Mouse (Mus musculus) B cell, adult 2 months (primary cell): ENCODE results near the gene Bex3.
"Not testable (repeated sequence)": the region's sequence is repeated elsewhere in the genome, so short reads cannot be mapped to it uniquely, and the experiment has no call there.

Source experiments
- DNase-seq, 2 experiments: peaks; one replicate each; pipeline ENCODE4 v3.0.0; 2022

The Bex3 gene

DNA sequence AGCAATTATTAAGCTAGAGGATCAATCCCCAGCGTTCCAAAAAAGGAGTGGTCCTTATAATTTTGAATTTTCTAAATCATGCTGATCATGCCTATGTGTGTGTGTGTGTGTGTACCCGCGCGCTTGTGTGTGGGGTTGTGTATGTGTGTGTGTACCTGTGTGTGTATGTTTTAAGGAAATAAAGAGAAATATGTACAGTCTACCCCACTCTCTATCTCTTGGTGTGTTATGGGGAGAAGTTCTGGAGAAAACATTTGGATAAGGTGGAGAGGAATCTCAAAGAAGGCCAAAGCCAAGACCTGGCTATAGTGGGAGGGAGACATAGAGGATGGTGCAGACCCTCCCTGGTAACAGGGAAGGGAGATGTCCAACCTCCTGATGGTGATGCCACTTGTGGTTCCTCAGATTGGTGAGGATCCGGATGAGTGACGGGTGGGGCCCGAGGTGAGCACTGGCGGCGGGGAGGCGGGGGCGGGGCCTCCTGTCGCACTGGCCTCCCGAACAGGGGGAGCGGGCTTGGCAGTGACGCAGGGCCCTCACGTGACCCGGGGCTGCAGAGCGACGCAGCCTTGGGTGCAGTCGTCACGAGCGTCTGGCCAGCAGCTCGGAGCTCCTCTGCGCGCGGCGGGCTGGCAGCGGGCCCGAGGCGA is at the start of gene Bex3:
TSS of gene Bex3 (plus strand) at position 511 of the 650 bp plus-strand sequence.
- peak; percentile 50 to 54 for DNase-seq

DNA sequence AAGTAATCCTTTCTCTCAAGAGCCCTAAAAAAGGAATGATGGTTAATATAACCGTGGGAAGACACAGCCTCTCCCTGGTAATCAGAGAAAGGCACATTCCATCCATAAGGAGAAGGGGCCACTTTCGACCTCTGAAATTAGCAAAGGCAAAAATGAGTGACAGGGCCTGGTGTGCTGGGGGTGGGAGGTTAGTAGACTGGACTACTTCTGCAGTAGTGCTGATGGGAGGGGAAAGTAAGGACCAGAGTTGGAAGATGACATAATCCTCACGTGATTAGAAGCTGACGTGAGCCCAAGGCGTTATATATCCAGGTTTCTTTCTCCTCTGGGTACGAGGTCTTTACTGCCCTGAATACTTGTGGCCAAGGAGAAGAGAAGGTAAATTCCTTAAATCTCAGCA is 46.3 kb upstream of the Bex3 start:
- DNase-seq, result no peak

DNA sequence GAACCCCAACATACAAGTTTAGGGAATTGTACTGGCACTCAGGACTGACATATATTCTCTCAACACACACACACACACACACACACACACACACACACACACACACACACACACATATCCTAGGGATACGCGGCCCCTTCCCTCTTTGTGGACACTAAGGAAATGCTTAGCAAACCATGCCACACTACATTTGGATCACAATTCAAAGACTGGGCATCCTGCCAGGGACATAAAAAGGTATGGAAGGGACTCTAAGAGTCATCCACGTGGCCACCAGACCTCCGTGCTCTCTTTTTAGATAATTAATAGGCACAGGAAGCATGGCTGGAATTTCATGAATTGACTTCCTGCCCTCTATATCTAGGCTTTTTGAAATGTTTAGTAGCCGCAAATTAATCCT is 42.3 kb upstream of the Bex3 start:
- no peak for DNase-seq

DNA sequence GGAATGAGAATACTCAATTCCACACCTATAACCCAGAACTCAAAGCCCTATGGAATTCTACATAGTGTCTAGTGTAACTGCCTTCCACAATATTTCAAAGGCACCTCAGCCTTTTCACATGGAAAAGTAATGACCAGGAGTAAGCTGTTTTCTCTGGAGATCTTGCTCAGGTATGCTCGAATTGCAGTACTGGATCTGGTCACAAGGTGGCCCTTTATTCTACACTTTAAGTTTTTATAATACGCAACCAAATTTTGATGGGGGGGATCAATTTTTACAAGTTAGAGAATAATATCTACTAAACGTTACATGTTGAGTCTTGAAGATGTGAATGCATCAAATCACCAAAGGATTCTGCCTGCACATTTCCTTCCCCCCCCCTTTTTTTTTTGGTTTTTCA is 31.9 kb upstream of the Bex3 start:
- peak; percentile 40 to 53 for DNase-seq

DNA sequence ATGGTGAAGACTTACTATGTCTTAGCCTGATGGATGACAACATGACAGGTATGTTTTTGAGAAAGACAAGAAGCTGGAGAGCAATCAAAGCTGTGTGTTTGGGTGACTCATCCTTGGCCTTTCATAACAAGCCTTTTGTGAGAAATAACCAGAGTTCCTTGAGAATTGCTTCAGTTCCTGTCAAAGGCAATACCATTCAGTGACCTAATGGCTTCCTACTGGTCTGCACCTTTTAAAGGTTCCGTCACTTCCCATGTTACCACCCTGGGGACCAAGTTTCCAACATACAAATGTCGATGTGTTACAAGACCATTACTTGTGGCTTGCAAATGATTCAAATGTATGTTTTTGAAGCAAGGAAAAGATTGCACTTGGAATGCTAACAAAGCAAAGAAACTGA is 26.9 kb upstream of the Bex3 start:
- DNase-seq, result no peak

GRCm38 (mm10) chrX:136244574-136245229 is 25.4 kb upstream of the Bex3 start, which contains the start of gene Tceal9:
TSS of gene Tceal9 (plus strand) at chrX:136245079.
- DNase-seq, result peak; percentile 68 to 69

- DNase-seq, result peak; percentile 12 to 22
These were observed 24.5 kb upstream of the Bex3 start for GRCm38 (mm10) chrX:136245521-136246071.

- no peak for DNase-seq
These were observed 21.2 kb upstream of the Bex3 start for GRCm38 (mm10) chrX:136248811-136249210.

DNA sequence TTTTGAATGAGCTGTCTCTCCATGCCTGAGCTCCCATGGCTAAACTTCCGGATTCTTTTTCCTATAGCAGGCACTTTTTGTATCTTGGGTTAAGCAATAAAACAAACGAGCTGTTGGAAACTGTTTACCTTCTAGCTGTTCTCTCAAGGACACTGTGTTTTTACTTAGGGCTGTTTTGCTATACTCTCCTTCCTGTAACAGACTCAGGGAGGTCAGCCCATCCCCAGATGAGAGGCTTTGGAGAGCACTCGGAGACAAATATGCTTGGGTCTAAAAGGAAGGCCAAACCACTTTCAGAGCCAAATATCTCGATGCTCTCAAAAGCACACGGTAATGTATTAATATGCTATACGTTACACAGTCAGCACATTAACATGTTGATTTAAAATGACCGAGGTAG is 20.4 kb upstream of the Bex3 start:
- no peak for DNase-seq

- DNase-seq, result no peak
These were observed 17.9 kb upstream of the Bex3 start for GRCm38 (mm10) chrX:136252023-136252729.

DNA sequence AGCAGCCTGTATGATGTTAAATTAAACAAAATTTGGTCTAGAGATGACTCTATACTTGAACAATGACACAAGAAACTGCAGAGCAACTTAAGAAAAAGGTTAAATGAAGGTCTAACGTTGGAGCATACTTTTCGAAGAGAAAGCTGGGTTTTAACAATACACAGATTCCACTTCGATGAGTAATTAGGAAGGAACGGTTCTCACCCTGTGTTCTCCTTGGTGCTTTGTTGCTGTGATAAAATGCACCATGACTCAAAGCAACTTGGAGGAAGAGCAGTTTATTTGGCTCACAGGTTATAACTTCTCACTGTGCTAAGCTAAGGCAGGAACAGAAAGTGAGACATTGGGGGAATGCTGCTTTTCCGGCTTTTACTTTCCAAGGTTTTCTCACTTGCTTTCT is 2.3 kb upstream of the Bex3 start:
- no peak for DNase-seq

DNA sequence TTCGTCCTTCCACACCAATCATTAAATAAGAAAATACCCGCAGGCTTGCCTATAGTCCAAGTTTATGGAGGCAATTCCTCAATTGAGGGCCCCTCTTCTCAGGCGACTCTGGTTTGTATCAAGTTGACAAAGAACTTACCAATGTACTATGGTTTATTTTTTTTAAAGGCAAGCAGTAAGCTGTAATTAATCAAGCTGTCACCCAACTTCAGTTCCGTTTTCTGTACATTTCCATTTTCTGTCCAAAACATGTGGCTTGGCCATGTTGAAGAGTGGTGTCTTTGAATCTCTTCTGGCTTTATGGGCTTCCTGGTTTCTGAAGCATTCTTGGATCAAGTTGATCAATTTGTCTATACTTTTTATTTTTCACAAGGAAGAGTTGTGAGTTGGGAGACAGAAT is 1.9 kb upstream of the Bex3 start:
- DNase-seq, result no peak

- DNase-seq, result not testable (repeated sequence)
These were observed 499 bp downstream of the Bex3 start for GRCm38 (mm10) chrX:136270393-136271111.

- DNase-seq, result no peak
These were observed 4.5 kb downstream of the Bex3 start for GRCm38 (mm10) chrX:136274542-136274941.

DNA sequence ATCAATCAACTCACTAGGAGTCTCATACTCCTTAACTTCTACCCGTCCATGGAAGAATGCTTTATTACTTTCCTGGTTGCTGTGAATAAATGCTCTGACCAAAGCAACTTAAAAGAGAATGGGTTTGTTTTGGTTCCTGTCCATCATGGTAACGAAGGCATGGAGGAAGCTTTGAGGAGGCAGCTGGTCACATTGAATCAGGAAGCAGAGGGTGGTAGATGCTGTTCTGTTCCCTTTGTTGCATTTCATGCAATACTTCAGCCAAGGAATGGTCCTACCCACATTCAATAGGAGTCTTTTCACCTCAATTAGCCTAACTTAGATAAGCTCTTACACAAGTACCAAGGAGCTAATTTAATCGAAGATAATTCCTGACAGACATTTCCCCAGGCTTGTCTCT is 5.3 kb downstream of the Bex3 start:
- DNase-seq, result no peak

DNA sequence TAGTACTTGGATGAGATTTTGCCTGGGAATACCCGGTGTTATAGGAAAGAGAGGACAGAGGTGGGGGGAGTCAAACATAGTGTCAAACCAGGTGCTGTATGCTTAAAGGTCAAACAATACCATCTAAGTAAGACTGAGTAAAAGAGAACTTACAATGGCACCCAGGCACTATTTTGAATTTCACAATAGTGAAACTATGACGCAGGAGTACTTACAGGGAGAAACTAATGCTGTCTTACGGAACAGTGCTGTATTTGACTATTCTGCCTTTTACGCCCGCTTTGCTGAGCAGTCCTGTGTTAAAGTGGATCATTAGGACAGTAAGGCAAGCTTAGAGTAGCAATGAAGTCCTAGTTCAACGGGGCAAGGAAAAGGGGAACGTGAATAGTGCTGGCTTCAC is 7.5 kb downstream of the Bex3 start:
- no peak for DNase-seq

DNA sequence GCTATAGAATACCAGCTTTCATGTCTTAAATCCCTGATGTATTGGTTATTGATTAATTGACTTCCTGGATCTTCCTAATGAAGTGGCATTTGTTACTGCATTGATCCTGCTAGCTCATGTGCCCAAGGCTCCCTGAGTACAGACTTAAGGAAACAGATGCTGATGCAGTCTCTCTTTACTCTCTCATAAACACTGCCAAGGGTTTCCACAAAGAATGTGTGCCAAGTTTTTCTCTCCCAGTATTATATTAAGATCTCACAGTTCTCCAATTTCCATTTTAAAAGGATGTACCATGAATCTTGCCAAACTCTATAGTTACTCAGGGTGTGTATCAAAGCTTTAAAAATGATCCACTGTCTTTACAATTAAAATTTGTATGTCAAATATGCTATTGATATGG is 8.3 kb downstream of the Bex3 start:
- DNase-seq, result no peak

DNA sequence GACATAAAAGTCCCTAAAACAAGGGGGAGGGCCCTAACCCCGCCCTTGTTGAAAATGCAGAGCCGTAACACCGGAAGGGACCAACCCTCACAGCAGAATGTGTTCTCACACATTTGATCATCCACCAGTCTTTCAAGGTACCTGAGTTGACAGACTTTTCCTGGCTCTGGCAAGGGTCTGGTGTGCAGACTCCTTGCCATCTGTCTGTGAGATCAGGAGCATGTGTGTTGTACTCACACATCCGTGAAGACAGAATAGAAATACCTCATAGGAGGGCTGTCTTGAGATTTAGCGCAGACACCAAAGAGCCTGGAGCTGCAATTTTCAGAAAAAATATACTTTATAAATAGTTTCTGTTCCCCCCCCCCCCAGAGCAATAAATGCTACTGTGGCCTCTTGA is 9.4 kb downstream of the Bex3 start:
- DNase-seq, result no peak

- peak; percentile 3 to 11 for DNase-seq
These were observed 20.8 kb downstream of the Bex3 start for GRCm38 (mm10) chrX:136290817-136291281.

GRCm38 (mm10) chrX:136304295-136304694 is 34.2 kb downstream of the Bex3 start:
- DNase-seq, result peak; percentile 49 to 57

DNA sequence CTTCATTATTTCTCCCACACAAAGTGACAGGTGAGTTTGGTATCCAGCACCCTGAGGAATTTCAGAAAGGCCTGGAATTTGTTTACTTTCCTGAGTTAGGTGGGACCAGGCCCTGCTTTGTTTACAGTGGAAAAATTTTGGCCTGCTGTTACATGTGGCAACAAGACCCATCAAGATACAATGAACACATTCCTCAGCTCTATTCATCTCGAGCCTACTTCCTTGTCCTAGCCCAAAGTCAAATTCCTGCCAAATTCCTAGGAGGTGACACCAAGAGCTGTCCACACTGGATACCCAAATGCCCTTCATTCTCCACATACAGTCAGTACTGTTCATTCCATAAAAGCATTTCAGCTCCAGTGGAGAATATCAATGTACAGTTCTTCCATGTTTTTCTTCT is 36.1 kb downstream of the Bex3 start:
- DNase-seq, result no peak

- no peak for DNase-seq
These were observed 43.2 kb downstream of the Bex3 start for GRCm38 (mm10) chrX:136313303-136313702.
